Mouse (Mus musculus) forebrain, embryonic 12.5 days (tissue): ENCODE measurements at regions not wholly inside any gene's neighbourhood (a gene's known extent, or its start where the extent isn't known, plus 50 kb on each side); places are given as distances from the start of the nearest gene placed in this dataset.
A peak's percentile ranks its signal among the peaks of the same experiment; 100 is the strongest.

Experiments
- ATAC-seq: fragments of 200-750 bp; cut with Nextera tagmentation; 2 replicates; pipeline ENCODE4 v1.8.0; 2017; ENCODE audit warnings: moderate TSS enrichment; ENCODE audit not compliant: low FRiP score
- H3K27ac ChIP-seq: fragments of 300-500 bp; sonication (generic); 2 replicates; pipeline ENCODE4 v1.5.1; 2016; ENCODE audit warnings: mild to moderate bottlenecking
- H3K27me3 ChIP-seq: fragments of 300-500 bp; sonication (generic); 2 replicates; pipeline ENCODE4 v1.6.1; 2016; ENCODE audit warnings: mild to moderate bottlenecking
- H3K36me3 ChIP-seq: fragments of 300-500 bp; sonication (generic); replicated peaks from 2 replicates; pipeline ENCODE4 v1.6.1; 2016; ENCODE audit warnings: mild to moderate bottlenecking
- H3K4me1 ChIP-seq: fragments of 300-500 bp; sonication (generic); 2 replicates; pipeline ENCODE4 v1.6.1; 2016
- H3K4me2 ChIP-seq: fragments of 300-500 bp; sonication (generic); 2 replicates; pipeline ENCODE4 v1.6.1; 2016; ENCODE audit warnings: mild to moderate bottlenecking, moderate library complexity
- H3K4me3 ChIP-seq: fragments of 300-500 bp; sonication (generic); replicated peaks from 2 replicates; pipeline ENCODE4 v1.5.1; 2016; ENCODE audit warnings: mild to moderate bottlenecking
- H3K9ac ChIP-seq: fragments of 300-500 bp; sonication (generic); 2 replicates; pipeline ENCODE4 v1.6.1; 2016; ENCODE audit warnings: mild to moderate bottlenecking
- H3K9me3 ChIP-seq: fragments of 300-500 bp; sonication (generic); 2 replicates; pipeline ENCODE4 v1.6.1; 2016
- WGBS: fragments of 180-500 bp; shearing (Covaris S2); methylation state at CpG from one replicate; pipeline ENCODE4 v1.1.7; 2016; 5-methylcytosine and 5-hydroxymethylcytosine counted together

DNA sequence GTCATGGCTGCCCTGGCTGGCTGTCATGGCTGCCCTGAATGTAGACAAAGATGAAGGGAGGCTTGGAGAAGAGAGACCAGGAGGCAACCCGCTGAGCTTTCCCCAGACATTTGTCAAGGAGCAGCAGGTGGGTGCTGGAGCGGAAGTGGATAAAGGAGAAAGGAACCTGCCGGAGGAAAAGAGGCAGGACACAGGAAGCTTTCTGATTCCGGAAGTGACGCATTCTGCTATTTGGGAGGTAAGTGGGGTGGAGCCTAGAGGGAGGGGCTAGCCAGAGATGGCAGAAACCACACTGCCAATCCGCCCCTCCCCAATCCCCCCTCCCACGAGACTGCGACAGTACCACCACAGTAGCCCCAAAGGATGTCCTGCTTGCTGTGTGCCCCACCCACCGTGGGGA lies 80.1 kb downstream of the Gm572 start:
- Histone ChIP-seq H3K27me3 (peaks cover 39% of the 10 kb centered on the region), H3K9ac (no peak overlapping the region), H3K27ac (no peak overlapping the region), H3K4me3 (no peak overlapping the region), H3K9me3 (no peaks in the 10 kb centered on the region), H3K36me3 (no peaks in the 10 kb centered on the region), H3K4me2 (no peak overlapping the region), H3K4me1 (peaks cover 14% of the 10 kb centered on the region)
- no peak for ATAC-seq
- 75% methylated on average over 9 of the region's 9 CpGs for WGBS

DNA sequence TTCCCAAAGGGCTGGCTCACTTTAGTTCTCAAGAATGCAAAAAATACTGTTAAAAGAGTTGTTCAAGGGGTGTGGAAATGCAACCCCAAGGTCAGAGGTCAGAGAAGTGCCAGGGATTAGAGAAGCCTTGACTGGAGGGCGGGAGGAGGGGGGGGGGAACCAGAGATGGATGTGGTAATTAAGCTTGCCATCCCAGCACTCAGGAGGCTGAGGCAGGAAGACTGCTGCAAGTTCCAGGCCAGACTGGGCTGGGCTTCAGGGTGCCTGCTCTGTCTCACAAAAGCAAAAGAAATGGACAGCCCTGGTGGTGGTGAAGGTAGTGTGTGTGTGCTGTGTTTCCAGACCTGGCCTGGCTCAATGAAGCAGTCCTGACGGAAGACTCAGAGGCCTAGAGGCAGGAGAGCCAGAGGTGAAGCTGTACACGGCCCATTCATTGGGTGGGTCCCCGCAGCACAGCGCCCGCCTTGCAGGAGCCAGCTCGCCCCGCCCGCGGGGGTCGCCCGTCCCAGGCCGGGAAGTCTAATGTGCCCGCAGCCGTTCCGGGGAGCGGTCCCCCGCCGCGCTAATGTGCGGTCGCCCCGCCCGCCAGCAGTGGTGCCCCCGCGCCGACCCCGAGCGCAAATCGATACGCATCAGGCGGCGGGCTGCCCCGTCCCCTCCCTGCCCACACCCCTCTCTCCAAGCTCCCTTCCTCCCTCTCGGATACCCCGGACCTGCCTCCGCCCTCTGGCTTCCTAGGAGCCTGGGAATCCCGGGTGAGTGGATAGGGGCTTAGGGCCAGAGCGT lies 80.1 kb upstream of the Casz1 start:
- ATAC-seq, result peak; percentile 52; the same call in 1 of the 2 replicates
- Histone ChIP-seq H3K36me3 (no peaks in the 10 kb centered on the region), H3K9ac (peak overlapping the region; percentile 55), H3K4me3 (peak overlapping the region; percentile 39), H3K27ac (no peak overlapping the region), H3K4me2 (peak overlapping the region; percentile 78), H3K9me3 (no peaks in the 10 kb centered on the region), H3K27me3 (peaks cover 39% of the 10 kb centered on the region), H3K4me1 (peaks cover 14% of the 10 kb centered on the region)
- WGBS, result 3% methylated on average over 38 of the region's 39 CpGs

DNA sequence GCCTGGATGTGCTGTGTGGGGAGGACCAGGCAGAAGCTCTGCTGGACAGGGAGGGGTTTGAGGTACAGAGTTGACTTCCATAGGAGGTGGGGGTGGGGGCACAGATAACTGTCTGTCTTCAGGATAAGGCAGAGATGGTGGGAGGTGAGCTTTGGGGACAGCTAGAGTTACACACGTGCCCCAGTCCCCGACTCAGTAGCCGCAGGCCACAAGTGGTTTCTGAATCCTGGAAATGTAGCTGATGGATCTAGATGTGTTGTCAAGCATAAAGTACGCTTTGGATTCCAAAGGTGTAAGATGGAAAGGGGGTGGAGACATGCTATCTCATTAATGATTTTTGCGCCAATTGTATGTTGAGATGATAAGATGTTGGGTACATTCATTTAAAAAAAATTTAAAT lies 75.4 kb upstream of the Casz1 start:
- no peak for ATAC-seq
- no peaks in the 10 kb centered on the region for H3K9me3 ChIP-seq
- H3K27me3 ChIP-seq, result peaks cover 24% of the 10 kb centered on the region
- no peak overlapping the region for H3K9ac ChIP-seq
- H3K4me2 ChIP-seq, result no peak overlapping the region
- peaks cover 11% of the 10 kb centered on the region for H3K4me1 ChIP-seq
- no peak overlapping the region for H3K27ac ChIP-seq
- H3K4me3 ChIP-seq, result no peak overlapping the region
- 88% methylated on average over 5 of the region's 5 CpGs for WGBS
- H3K36me3 ChIP-seq, result no peaks in the 10 kb centered on the region

DNA sequence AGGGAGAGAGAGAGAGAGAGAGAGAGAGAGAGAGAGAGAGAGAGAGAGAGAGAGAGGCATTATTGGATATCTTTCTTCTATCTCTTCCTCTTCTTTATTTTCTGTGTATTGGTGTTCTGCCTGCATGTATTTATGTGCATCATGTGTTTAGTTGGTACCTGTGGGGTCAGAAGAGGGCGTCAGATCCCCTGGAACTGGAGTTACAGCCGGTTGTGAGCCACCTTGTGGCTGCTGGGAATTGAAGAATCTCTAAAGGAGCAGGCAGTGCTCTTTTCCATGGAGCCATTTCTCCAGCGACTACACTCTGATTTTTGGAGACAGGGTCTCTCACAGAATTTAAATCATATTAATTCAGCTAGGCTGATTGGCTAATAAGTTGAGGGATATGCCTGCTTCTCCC lies 72.6 kb upstream of the Casz1 start:
- no peak for ATAC-seq
- Histone ChIP-seq H3K27ac (no peak overlapping the region), H3K36me3 (no peaks in the 10 kb centered on the region), H3K4me2 (no peak overlapping the region), H3K9ac (no peak overlapping the region), H3K9me3 (no peaks in the 10 kb centered on the region), H3K4me1 (0 out of 2 replicates have a peak, but pooled peaks cover 4% of the 10 kb centered on the region), H3K27me3 (peaks cover 19% of the 10 kb centered on the region; the same call in 1 of the 2 replicates), H3K4me3 (no peak overlapping the region)
- WGBS, result 57% methylated on average over 3 of the region's 3 CpGs

DNA sequence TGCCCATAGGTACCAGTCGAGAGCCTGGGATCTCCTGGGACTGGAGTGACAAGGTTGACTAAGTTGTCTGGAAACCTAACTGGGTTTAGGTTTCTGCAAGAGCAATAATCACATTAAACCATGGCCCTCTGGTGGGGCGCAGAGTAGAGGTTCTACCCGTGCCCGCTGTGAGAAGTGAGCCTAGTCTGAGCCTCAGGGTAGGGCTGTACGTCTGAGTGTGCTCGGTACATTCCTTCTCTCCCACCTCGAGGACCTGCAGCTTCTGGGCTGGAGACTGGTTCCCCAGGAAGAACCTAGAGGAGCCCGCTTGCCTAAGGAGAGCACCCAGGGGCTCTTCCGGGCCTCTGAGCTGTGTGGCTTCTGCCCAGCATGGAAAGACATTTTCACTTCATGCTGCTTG lies 70.2 kb upstream of the Casz1 start:
- Histone ChIP-seq H3K4me3 (no peak overlapping the region), H3K4me1 (peaks cover 11% of the 10 kb centered on the region; the same call in 1 of the 2 replicates), H3K4me2 (no peak overlapping the region), H3K27ac (no peak overlapping the region), H3K27me3 (peaks cover 23% of the 10 kb centered on the region), H3K9me3 (no peaks in the 10 kb centered on the region), H3K9ac (no peak overlapping the region), H3K36me3 (no peaks in the 10 kb centered on the region)
- 83% methylated on average over 9 of the region's 9 CpGs for WGBS
- no peak for ATAC-seq

DNA sequence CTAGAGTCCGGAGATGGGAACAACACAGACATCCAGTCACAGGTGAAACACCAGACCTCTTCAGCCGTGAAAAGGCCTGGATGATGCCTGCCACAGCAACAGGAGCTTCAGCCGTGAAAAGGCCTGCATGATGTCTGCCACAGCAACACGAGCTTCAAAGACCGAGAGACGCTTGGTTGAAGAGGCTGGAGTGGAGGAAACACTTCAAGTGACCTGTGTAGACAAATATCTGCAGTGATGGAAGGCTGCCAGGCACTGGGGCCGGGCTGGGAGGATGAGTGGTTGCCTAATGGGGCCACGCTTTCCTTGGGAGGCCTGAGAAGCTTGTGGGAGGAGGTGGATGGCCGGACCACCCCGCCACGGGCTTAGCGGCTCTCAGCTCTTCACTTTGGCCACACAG lies 69.7 kb upstream of the Casz1 start:
- H3K4me2 ChIP-seq, result no peak overlapping the region
- no peak overlapping the region for H3K9ac ChIP-seq
- peaks cover 28% of the 10 kb centered on the region for H3K27me3 ChIP-seq
- no peak overlapping the region for H3K4me3 ChIP-seq
- H3K9me3 ChIP-seq, result no peaks in the 10 kb centered on the region
- 73% methylated on average over 12 of the region's 12 CpGs for WGBS
- H3K36me3 ChIP-seq, result no peaks in the 10 kb centered on the region
- no peak overlapping the region for H3K27ac ChIP-seq
- H3K4me1 ChIP-seq, result peaks cover 11% of the 10 kb centered on the region; the same call in 1 of the 2 replicates
- no peak for ATAC-seq

DNA sequence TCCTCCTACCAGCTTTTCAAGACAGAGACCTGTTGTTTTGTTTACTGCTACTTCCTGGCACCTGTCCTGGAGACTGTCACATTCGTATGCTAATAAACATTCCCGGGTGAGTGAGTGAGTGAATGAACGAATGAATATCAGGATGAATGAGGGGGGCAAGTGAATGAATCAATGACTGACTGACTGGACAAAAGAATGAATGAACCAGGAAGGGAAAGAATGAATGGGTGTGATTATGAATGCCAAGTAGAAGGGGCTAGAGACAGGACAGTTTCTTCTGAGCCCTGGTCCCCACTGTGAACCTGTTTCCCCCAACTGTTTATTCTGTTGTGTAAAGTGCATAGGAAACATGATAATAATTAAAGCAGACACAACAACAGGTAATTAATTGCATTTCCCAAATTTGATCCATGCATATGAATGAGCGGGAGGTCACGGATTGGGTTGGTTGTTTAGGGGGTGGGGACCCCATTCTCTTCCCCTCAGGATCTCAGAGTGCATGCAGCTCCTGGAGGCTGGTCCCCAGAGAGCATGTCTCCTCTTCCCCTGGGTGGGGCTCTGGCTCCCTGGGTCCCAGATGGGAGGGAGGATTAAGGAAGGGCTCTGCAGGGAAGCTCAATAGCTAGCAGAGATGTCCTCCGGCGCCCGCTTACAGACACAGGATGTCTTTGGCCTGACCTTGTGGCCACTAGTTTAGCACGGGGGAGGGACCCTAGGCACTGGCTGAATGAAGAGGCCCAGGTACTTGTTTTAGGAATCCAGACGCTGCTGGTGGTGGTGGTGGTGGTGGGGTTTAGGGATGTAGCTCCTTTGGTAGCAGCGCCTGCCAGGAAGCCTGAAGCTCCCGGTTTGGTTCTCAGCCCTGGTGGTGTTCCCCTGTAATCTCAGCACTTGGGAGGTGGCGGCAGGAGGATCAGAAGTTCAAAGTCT lies 65.4 kb upstream of the Casz1 start:
- Histone ChIP-seq H3K27ac (no peak overlapping the region), H3K4me2 (no peak overlapping the region), H3K4me3 (no peak overlapping the region), H3K4me1 (peaks cover 25% of the 10 kb centered on the region), H3K9ac (no peak overlapping the region), H3K36me3 (no peaks in the 10 kb centered on the region), H3K27me3 (peaks cover 54% of the 10 kb centered on the region), H3K9me3 (no peaks in the 10 kb centered on the region)
- WGBS, result 21% methylated on average over 13 of the region's 13 CpGs
- no peak for ATAC-seq

DNA sequence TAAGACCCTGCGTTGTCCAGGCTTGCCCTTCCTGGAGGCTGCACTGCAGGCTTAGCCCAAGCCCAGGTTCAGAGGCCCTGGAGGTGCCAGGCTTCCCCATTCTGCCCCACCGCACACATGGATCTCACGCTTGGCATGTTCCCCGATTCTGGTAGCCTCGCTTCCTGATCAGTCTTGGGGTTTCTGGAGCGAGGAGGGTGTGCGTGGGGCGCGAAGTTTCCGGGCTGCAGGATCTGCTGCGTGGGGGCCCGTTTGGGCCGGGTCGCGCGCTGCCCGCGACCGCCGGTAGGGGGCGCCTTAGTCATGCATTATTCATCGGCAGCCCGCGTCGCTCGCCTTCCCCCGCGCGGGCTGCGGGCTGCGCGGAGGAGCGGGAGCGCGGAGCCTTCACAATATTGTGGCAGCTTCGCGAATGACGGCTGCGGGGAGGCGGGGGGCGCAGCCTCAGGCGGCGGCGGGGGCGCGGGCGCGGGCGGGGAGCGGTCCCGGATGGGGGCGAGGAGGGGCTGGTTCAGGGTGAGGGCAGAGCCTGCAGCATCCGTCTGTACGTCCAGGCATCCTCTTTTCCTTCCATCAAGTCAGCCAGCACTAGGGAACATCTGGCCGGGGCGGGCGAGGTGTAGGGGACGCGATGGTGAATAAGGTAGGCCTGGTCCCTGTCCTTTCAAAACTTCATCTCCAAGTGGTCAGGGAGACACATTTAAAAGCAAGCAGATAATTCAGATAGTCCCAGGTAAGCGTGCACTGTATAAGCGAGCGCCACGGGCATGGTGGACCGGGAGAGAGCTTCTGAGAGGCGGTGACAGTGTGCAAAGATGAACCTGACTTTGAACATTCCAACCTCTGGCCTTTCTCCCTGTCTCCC lies 61.4 kb upstream of the Casz1 start:
- H3K4me1 ChIP-seq, result peaks cover 34% of the 10 kb centered on the region
- ATAC-seq, result peak; percentile 72
- H3K4me2 ChIP-seq, result peak overlapping the region; percentile 87
- 3% methylated on average over 60 of the region's 65 CpGs for WGBS
- H3K27ac ChIP-seq, result no peak overlapping the region
- peak overlapping the region; percentile 62 for H3K9ac ChIP-seq
- no peaks in the 10 kb centered on the region for H3K9me3 ChIP-seq
- peaks cover 52% of the 10 kb centered on the region for H3K27me3 ChIP-seq
- no peaks in the 10 kb centered on the region for H3K36me3 ChIP-seq
- peak overlapping the region; percentile 49 for H3K4me3 ChIP-seq

DNA sequence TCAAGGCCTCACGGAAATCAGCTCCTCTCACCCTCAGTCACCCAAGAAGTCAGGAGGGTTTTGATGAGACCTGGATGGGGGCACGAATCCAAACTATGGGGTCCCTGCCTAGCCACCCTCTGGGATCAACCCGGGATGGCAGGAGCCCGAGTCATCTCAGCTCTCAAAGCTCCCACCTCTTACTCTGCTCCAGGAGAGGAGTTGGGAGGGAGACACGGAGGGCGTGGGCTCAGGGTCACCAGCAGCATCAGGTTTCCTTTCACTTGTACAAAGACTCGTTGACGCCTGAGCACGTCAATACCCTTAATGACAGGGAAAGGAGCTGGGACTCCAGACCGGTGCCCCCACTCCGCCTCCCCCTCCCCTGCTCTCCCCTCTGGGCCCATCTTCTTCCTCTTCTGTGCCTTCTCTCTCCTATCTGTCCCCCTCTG lies 60.8 kb upstream of the Casz1 start:
- H3K4me3 ChIP-seq, result no peak overlapping the region; the same call in 1 of the 2 replicates
- H3K9ac ChIP-seq, result no peak overlapping the region
- 4% methylated on average over 11 of the region's 11 CpGs for WGBS
- H3K4me2 ChIP-seq, result peak overlapping the region; percentile 87
- no peaks in the 10 kb centered on the region for H3K36me3 ChIP-seq
- peaks cover 34% of the 10 kb centered on the region for H3K4me1 ChIP-seq
- ATAC-seq, result peak; percentile 12; the same call in 1 of the 2 replicates
- H3K9me3 ChIP-seq, result no peaks in the 10 kb centered on the region
- no peak overlapping the region for H3K27ac ChIP-seq
- peaks cover 52% of the 10 kb centered on the region for H3K27me3 ChIP-seq

DNA sequence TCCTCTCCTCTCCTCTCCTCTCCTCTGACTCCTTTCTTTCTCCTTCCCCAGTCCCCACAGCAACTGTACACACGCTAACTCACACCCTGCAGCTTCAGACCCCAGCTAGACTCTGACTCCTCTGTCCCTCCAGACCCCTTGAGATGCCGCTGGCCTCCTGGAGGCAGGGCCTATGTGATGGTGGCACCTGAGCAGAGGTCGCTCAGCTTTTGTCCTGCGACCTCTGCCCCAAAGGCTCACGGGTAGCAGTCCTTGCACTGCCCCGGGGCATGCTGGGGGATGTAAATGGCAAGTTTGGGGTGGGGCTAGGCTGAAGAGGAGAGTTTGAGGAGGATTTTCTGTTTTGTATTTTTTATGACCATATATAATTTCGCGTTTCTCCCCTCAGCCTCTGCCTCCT lies 60.2 kb upstream of the Casz1 start:
- Histone ChIP-seq H3K4me1 (peaks cover 34% of the 10 kb centered on the region), H3K9me3 (no peaks in the 10 kb centered on the region), H3K4me3 (no peak overlapping the region), H3K4me2 (no peak overlapping the region), H3K9ac (no peak overlapping the region), H3K36me3 (no peaks in the 10 kb centered on the region), H3K27me3 (peaks cover 56% of the 10 kb centered on the region), H3K27ac (no peak overlapping the region)
- WGBS, result 48% methylated on average over 8 of the region's 8 CpGs
- no peak for ATAC-seq

DNA sequence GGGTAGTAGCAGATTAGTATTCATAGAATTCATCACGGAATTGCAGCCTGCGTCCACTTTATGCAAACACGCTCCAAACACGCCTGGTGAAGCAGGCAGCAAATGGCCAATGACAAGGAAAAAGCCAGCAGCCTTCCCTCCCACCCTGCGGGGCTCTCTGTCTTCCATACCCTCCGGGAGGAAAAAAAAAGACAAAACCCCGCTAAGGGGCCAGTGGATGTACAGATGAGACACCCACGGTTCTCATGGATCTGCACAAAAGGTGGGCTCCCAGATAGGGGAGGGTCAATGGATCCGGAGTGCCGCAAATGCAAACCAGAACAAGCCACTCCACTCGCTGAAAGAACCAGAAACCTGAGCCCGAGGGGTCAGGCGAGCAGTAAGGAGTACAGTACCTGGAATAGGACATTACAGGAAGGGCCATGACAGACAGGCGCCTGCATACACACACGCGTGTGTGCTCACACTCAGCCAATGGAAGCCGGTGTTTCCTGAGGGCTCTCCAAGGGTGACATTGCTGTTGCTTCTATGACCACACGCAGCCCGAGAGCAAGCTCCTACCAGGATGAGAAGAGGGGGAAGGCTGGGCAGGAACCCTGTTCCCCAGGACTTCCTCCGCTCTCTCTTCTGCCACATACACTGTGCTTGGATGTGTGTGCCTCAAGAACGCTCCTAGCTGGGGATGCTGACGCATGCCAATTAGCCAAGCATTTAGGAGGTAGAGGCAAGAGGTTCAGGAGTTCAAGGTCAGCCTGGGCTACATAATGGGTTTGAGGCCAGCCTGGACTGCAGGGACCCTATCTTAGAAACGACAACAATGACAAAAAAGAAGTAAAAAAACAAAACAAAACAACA lies 57.5 kb upstream of the Casz1 start:
- Histone ChIP-seq H3K36me3 (no peaks in the 10 kb centered on the region), H3K4me1 (peaks cover 34% of the 10 kb centered on the region), H3K9ac (no peak overlapping the region), H3K4me3 (no peak overlapping the region), H3K9me3 (no peaks in the 10 kb centered on the region), H3K4me2 (no peak overlapping the region), H3K27me3 (peaks cover 46% of the 10 kb centered on the region), H3K27ac (no peak overlapping the region)
- WGBS, result 49% methylated on average over 23 of the region's 23 CpGs
- ATAC-seq, result no peak
